Mouse (Mus musculus): ENCODE data around the gene Cipc. TPM values are rescaled to one million over a fixed set of nuclear protein-coding genes. Genes with fewer than 3 reads are reported as not detected.

Cipc gene
- polyA plus RNA-seq, 1 experiment from 2014 or later = 32.2 TPM

DNA sequence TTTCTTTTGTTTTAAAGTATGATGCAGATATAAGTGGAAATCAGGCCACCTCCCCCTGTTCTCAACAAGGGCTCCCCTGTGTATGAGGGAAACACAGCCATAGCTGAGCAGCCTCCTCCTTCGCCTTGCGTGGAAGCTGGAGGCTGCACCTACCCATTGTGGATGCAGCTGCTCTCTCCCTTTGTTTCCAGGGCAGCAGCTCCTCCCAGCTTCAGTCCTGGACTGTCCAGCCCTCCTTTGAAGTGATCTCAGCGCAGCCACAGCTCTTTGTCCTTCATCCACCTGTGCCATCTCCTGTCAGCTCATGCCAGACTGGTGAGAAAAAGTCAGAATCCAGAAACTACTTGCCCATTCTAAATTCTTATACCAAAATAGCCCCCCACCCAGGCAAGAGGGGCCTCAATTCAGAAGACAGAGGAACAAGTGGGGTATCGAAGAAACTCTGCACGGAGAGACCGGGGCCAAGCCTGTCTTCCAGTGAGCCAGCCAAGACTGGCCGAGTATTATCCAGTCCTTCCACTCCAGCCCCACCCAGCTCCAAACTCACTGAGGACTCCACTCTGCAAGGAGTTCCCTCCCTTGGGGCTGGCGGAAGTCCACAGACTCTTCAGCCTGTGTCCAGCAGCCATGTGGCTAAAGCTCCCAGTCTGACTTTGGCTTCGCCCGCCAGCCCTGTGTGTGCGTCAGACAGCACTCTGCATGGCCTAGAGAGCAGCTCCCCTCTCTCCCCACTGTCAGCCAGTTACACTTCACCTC, 14.9 kb downstream of the Cipc start:
- Histone ChIP-seq H3K27me3 (ENCODE audit: control insufficient read depth, insufficient read depth, low read length) (no peaks in the 10 kb centered on the region), H3K9me3 (ENCODE audit: control insufficient read depth, low read length) (no peaks in the 10 kb centered on the region), H3K27ac (ENCODE audit: low read depth, low read length) (no peak overlapping the region), H3K9ac (ENCODE audit: low read depth, low read length) (no peak overlapping the region), H3K36me3 (ENCODE audit: control insufficient read depth, insufficient read depth, low read length) (peaks cover 10% of the 10 kb centered on the region), H3K4me3 (ENCODE audit: low read depth, low read length) (no peak overlapping the region), H3K4me2 (replicated peaks; ENCODE audit: low read depth, low read length) (no peak overlapping the region), H3K4me1 (replicated peaks; ENCODE audit: control insufficient read depth, insufficient read depth, low read length) (no peaks in the 10 kb centered on the region)
- ATAC-seq (ENCODE audit: low FRiP score) (no peak), DNase-seq (ENCODE audit: low spot score) (no peak)
- 81% methylated on average over 11 of the region's 11 CpGs for WGBS

DNA sequence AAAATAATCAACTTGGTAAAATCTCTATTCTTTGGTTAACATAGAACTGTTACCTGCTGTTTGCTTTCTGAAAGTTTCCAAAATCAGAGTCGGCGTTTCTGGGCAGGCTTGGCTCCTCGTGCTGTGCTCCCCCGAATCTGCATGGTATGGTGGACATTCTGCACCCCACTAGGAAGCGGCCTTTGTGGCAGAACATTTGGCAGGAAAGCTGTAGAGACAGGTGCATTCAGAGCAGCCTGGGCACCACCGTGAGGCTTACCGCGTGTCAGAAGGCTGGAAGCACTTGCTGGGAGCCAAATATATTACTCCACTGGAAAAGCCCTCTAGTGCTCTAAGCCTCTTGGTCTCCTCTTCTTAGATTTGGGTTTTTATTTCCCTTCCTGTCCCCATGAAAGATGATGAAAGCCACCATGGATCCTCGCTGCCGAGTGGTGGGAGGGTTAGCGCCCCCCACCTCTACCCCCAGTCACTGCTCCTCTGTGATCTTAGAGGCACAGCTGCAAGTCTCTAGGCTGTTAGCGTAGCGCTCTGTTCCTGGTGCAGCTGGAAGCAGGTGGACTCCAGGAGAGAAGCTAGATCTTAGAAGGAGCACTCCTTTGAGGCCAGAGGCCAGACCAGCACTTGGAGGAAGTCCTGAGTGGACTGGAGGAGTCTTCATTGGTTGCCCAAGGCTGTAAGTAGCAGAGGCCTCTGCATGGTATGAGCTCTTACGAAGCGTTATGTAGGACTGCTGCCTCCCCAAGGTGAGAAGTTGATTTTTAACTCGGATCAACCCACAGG, 17.6 kb downstream of the Cipc start:
- Histone ChIP-seq H3K27ac (ENCODE audit: low read depth, low read length) (no peak overlapping the region), H3K4me2 (replicated peaks; ENCODE audit: low read depth, low read length) (no peak overlapping the region), H3K9me3 (ENCODE audit: control insufficient read depth, low read length) (no peaks in the 10 kb centered on the region), H3K9ac (ENCODE audit: low read depth, low read length) (no peak overlapping the region), H3K27me3 (ENCODE audit: control insufficient read depth, insufficient read depth, low read length) (no peaks in the 10 kb centered on the region), H3K4me3 (ENCODE audit: low read depth, low read length) (no peak overlapping the region), H3K4me1 (replicated peaks; ENCODE audit: control insufficient read depth, insufficient read depth, low read length) (no peaks in the 10 kb centered on the region), H3K36me3 (ENCODE audit: control insufficient read depth, insufficient read depth, low read length) (peaks cover 10% of the 10 kb centered on the region)
- ATAC-seq (ENCODE audit: low FRiP score) (no peak), DNase-seq (ENCODE audit: low spot score) (no peak)
- WGBS = 93% methylated on average over 16 of the region's 16 CpGs

DNA sequence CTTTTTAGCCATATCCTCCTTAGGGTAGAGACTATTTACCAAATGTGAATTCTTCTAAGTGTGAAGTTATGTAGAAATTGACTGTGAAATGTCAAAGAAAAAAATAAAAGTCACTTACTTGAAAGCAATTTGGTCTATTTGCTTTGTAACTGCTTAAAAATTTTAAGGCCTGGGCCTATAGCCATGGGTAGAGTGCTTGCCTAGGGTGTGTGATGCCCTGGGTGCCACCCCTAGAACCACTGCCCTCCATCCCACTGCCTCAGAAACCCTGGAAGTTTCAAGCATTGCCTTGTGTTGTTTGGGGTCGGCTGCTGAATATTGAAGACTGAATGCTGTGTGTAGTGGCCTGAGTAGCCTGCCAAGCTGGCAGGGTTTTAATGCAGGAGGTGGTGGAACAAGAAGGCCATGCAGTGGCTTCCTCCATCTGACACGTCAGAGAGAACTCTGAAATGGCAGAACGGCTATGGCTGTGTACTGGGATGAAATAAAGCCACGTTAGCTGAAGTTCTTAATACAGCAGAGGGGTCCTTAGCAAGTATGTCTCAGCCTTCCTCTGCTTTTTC, 18.5 kb downstream of the Cipc start:
- DNase-seq (ENCODE audit: low spot score) = no peak
- Histone ChIP-seq H3K27ac (ENCODE audit: low read depth, low read length) (no peak overlapping the region), H3K4me1 (replicated peaks; ENCODE audit: control insufficient read depth, insufficient read depth, low read length) (no peaks in the 10 kb centered on the region), H3K9ac (ENCODE audit: low read depth, low read length) (no peak overlapping the region), H3K36me3 (ENCODE audit: control insufficient read depth, insufficient read depth, low read length) (peaks cover 6% of the 10 kb centered on the region; the same call in 1 of the 2 replicates), H3K27me3 (ENCODE audit: control insufficient read depth, insufficient read depth, low read length) (no peaks in the 10 kb centered on the region), H3K9me3 (ENCODE audit: control insufficient read depth, low read length) (no peaks in the 10 kb centered on the region), H3K4me2 (replicated peaks; ENCODE audit: low read depth, low read length) (no peak overlapping the region), H3K4me3 (ENCODE audit: low read depth, low read length) (no peak overlapping the region)
- 89% methylated on average over 4 of the region's 4 CpGs for WGBS
- no peak for ATAC-seq (ENCODE audit: low FRiP score)

DNA sequence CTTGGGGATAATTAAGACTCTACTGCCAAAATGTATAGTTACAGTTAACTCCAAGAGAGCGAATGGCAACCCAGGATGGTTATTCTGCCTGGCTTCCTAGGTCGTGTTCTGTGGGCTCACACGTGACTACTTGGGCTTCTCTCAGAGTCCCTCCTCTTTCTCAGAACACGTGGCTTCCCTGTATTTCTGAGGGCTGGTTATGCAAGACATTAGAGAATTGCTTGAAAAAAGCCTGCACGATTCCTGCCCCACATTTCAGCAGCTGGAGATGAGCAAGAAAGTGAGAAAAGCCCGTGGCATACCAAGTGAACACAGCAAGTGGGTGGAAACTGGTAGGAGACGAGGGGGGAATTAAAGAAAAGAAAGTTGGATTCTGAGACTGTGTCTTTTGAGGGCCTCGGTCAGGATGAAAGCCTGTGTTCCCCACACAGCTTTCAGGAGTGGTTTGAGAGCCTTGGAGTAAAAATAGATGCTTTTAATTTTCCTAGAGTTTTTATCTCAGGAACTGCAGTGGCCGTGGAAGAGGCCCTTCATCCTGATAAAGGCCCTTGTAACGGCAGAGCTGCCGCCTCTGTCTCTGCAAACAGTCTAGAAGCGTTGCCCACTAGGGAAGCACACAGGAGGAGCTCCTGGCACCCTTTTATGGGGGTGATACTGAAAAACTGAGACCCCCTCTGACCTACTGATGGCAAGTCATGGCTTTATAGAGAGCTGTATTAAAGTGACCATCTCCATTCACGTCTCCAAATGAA, 21.8 kb downstream of the Cipc start:
- DNase-seq (ENCODE audit: low spot score) (no peak), ATAC-seq (ENCODE audit: low FRiP score) (no peak)
- 73% methylated on average over 13 of the region's 13 CpGs for WGBS

DNA sequence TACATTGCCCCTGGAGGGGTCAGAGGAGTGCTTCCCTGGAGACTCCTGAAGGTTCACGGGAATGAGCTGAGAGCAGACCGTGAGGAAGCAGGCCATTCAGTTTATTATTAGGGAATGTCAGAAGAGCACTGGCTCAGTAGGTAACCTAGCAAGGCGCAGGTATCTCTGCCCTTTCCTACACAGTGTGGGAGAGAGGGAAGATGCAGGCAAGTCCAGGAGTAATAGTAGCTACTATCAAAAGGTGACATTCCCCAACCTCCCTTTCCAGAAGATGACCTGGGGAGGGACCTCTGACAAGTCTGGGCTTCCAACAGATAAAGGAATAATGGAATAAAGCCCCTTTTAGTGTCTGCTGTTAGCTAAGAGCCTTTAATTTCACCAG, 22.4 kb downstream of the Cipc start:
- WGBS = 55% methylated on average over 3 of the region's 3 CpGs
- ATAC-seq (ENCODE audit: low FRiP score) = no peak
- H3K4me2 ChIP-seq (replicated peaks; ENCODE audit: low read depth, low read length) = no peak overlapping the region

More for the DNA sequence above, 21.8 kb downstream of the Cipc start:
- Histone ChIP-seq H3K36me3 (ENCODE audit: control insufficient read depth, insufficient read depth, low read length) (no peaks in the 10 kb centered on the region), H3K4me2 (replicated peaks; ENCODE audit: low read depth, low read length) (no peak overlapping the region), H3K9ac (ENCODE audit: low read depth, low read length) (no peak overlapping the region), H3K9me3 (ENCODE audit: control insufficient read depth, low read length) (no peaks in the 10 kb centered on the region), H3K27ac (ENCODE audit: low read depth, low read length) (no peak overlapping the region), H3K4me1 (replicated peaks; ENCODE audit: control insufficient read depth, insufficient read depth, low read length) (no peaks in the 10 kb centered on the region), H3K4me3 (ENCODE audit: low read depth, low read length) (no peak overlapping the region), H3K27me3 (ENCODE audit: control insufficient read depth, insufficient read depth, low read length) (no peaks in the 10 kb centered on the region)

DNA sequence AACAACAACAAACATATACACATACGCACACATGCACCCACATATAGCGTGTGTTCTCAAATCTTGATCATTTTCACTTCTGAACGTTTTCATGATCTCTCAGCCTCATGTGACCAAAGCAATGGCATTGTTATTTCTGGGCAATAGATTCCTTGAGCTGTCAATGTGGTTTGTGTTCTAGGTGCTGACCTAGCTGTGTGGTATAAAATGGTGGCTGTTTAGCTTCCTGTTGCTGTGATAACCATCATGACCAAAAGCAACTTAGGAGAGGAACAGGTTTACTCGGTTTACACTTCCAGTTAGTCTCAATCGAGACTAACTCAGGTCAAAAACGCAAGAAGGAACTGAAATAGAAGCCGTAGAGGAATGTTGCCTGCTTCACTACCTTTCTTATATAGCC, 24.2 kb downstream of the Cipc start:
- no peaks in the 10 kb centered on the region; the same call in 1 of the 2 replicates for H3K27me3 ChIP-seq (ENCODE audit: control insufficient read depth, insufficient read depth, low read length)
- peaks cover 4% of the 10 kb centered on the region; the same call in 1 of the 2 replicates for H3K4me1 ChIP-seq (replicated peaks; ENCODE audit: control insufficient read depth, insufficient read depth, low read length)
- no peak overlapping the region for H3K9ac ChIP-seq (ENCODE audit: low read depth, low read length)
- no peak overlapping the region for H3K4me3 ChIP-seq (ENCODE audit: low read depth, low read length)
- H3K4me2 ChIP-seq (replicated peaks; ENCODE audit: low read depth, low read length) = no peak overlapping the region
- ATAC-seq (ENCODE audit: low FRiP score) (no peak), DNase-seq (ENCODE audit: low spot score) (no peak)
- no peaks in the 10 kb centered on the region for H3K36me3 ChIP-seq (ENCODE audit: control insufficient read depth, insufficient read depth, low read length)
- H3K9me3 ChIP-seq (ENCODE audit: control insufficient read depth, low read length) = no peaks in the 10 kb centered on the region
- H3K27ac ChIP-seq (ENCODE audit: low read depth, low read length) = no peak overlapping the region
- WGBS = 91% methylated on average over 7 of the region's 7 CpGs

More for the DNA sequence above, 22.4 kb downstream of the Cipc start:
- no peaks in the 10 kb centered on the region for H3K9me3 ChIP-seq (ENCODE audit: control insufficient read depth, low read length)
- H3K27ac ChIP-seq (ENCODE audit: low read depth, low read length) = no peak overlapping the region
- no peak overlapping the region for H3K9ac ChIP-seq (ENCODE audit: low read depth, low read length)
- DNase-seq (ENCODE audit: low spot score) = no peak
- H3K4me1 ChIP-seq (replicated peaks; ENCODE audit: control insufficient read depth, insufficient read depth, low read length) = no peaks in the 10 kb centered on the region
- H3K27me3 ChIP-seq (ENCODE audit: control insufficient read depth, insufficient read depth, low read length) = no peaks in the 10 kb centered on the region; the same call in 1 of the 2 replicates
- no peak overlapping the region for H3K4me3 ChIP-seq (ENCODE audit: low read depth, low read length)
- no peaks in the 10 kb centered on the region for H3K36me3 ChIP-seq (ENCODE audit: control insufficient read depth, insufficient read depth, low read length)

DNA sequence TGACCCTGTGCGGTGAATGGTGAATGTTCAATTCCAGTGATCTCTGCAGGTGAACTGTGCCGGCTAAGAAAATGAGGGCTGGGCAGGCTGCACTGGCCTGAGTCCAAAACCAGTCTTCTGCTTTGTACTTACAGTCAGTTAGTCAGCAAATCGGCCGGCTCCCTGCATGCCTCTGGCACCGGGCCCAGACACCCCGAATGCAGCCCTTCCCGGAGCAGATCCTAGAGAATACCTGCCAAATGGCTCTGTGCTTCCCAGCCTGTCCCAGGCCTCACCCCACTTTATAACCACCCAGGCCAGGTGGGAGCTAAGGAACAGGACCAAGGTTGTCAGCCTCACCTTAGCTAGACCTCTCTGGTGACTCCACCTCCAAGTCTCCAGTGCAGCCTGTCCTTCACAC, 26.4 kb downstream of the Cipc start:
- Histone ChIP-seq H3K4me1 (replicated peaks; ENCODE audit: control insufficient read depth, insufficient read depth, low read length) (peaks cover 4% of the 10 kb centered on the region; the same call in 1 of the 2 replicates), H3K4me3 (ENCODE audit: low read depth, low read length) (no peak overlapping the region), H3K27ac (ENCODE audit: low read depth, low read length) (no peak overlapping the region), H3K9ac (ENCODE audit: low read depth, low read length) (no peak overlapping the region), H3K36me3 (ENCODE audit: control insufficient read depth, insufficient read depth, low read length) (no peaks in the 10 kb centered on the region), H3K4me2 (replicated peaks; ENCODE audit: low read depth, low read length) (no peak overlapping the region), H3K9me3 (ENCODE audit: control insufficient read depth, low read length) (no peaks in the 10 kb centered on the region), H3K27me3 (ENCODE audit: control insufficient read depth, insufficient read depth, low read length) (peaks cover 2% of the 10 kb centered on the region; the same call in 1 of the 2 replicates)
- WGBS = 71% methylated on average over 7 of the region's 7 CpGs
- ATAC-seq (ENCODE audit: low FRiP score) = no peak
- DNase-seq (ENCODE audit: low spot score) = no peak

DNA sequence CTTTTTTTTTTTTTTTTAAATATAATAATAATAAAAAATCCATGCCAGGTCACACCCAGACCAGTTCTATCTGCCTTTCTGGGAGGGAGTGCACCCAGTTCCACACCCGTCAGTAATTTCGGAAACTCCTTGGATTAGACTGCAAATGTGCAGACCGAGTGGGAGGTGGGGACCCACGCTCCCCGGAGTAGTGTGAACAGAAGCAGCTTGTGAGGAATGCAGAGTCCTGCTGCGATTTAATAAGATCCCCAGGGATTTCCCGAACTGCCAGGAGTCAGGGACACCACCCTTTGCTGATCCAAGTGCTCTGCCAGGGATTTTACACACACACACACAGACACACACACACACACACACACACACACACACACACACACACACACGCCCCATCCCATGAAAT, 26.9 kb downstream of the Cipc start:
- Histone ChIP-seq H3K27me3 (ENCODE audit: control insufficient read depth, insufficient read depth, low read length) (peaks cover 2% of the 10 kb centered on the region; the same call in 1 of the 2 replicates), H3K4me2 (replicated peaks; ENCODE audit: low read depth, low read length) (no peak overlapping the region)
- 0 out of 2 replicates have a peak, but pooled peaks have one; percentile 3 for ATAC-seq (ENCODE audit: low FRiP score)

More for the DNA sequence above, 26.9 kb downstream of the Cipc start:
- Histone ChIP-seq H3K9me3 (ENCODE audit: control insufficient read depth, low read length) (no peaks in the 10 kb centered on the region), H3K27ac (ENCODE audit: low read depth, low read length) (no peak overlapping the region), H3K36me3 (ENCODE audit: control insufficient read depth, insufficient read depth, low read length) (no peaks in the 10 kb centered on the region), H3K4me1 (replicated peaks; ENCODE audit: control insufficient read depth, insufficient read depth, low read length) (peaks cover 4% of the 10 kb centered on the region; the same call in 1 of the 2 replicates), H3K4me3 (ENCODE audit: low read depth, low read length) (no peak overlapping the region), H3K9ac (ENCODE audit: low read depth, low read length) (no peak overlapping the region)
- no peak for DNase-seq (ENCODE audit: low spot score)
- 42% methylated on average over 8 of the region's 8 CpGs for WGBS

All from hindbrain, embryonic 11.5 days (tissue).